Mouse (Mus musculus): ENCODE results near the gene Gigyf1. TPM values are rescaled to one million over a fixed set of nuclear protein-coding genes. Genes with fewer than 3 reads are reported as not detected.

Gigyf1 gene
- total RNA-seq, 2 experiments from 2014 or later = 28.6 to 29.1 TPM

- intact Hi-C loops (cut with DNase I) = loop anchor here (5.0 kb wide), 1 partner anchor 139 kb away; no protein-coding TSS in a partner anchor
- no peak for DNase-seq (ENCODE audit: low spot score)
Measured at GRCm38 (mm10) chr5:137512847-137513794, 5.2 kb upstream of the Gigyf1 start.

- intact Hi-C loops (cut with DNase I) = loop anchor here (5.0 kb wide), 1 partner anchor 138 kb away; no protein-coding TSS in a partner anchor
- DNase-seq (ENCODE audit: low spot score) = no peak
Measured at GRCm38 (mm10) chr5:137513951-137514721, 4.2 kb upstream of the Gigyf1 start.

DNA sequence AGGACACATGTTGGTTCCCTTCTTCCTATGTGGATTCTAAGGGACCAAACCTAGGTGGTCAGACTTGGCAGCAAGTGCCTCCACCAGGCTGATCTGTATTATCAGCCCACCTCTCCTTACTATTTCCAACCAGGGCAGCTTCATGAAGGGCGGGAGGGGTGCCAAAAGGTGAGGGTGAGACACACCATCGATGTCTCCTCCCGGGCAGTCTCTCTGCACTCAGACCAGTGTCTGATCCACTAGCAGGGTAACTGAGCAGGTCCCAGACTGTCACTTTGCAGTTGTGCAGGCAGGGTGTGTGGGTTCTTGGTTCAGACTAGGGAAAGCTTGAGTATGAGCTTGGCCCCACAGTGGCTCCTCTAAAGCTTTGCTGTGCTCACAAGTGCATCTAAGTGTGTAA, 3.5 kb upstream of the Gigyf1 start:
- intact Hi-C loops (cut with DNase I) = loop anchor here (5.0 kb wide), 2 partner anchors 137 to 242 kb away; no protein-coding TSS in a partner anchor
- DNase-seq (ENCODE audit: low spot score) = no peak

- intact Hi-C loops (cut with DNase I) = loop anchor here (5.0 kb wide), 1 partner anchor 237 kb away; no protein-coding TSS in a partner anchor
- DNase-seq (ENCODE audit: low spot score) = no peak
Measured at GRCm38 (mm10) chr5:137519691-137520550, 1.6 kb downstream of the Gigyf1 start.

DNA sequence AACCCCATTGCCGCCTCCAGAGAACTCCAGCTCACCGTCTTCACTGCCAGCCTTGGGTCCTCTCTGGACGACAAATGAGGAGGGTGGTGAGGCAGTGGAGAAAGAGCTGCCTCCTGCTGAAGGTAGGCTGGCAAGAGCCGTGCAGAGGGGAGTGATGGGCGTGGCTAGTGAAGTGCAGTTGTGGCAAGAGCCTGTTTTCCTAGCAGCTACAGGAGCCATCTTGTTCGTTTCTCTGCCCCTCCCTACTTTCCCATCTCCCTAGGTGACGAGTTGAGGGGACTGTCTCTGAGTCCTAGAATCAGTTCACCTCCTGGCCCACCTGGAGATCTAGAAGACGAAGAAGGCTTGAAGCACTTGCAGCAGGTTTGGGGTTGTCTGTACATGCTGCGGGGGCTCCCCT, 3.5 kb downstream of the Gigyf1 start:
- intact Hi-C loops (cut with DNase I) = no loop called here
- DNase-seq (ENCODE audit: low spot score) = no peak

GRCm38 (mm10) chr5:137522711-137523110, 4.4 kb downstream of the Gigyf1 start:
- DNase-seq (ENCODE audit: low spot score) = no peak
- intact Hi-C loops (cut with DNase I) = no loop called here

GRCm38 (mm10) chr5:137523396-137524250, 5.3 kb downstream of the Gigyf1 start:
- no peak for DNase-seq (ENCODE audit: low spot score)
- intact Hi-C loops (cut with DNase I) = no loop called here

DNA sequence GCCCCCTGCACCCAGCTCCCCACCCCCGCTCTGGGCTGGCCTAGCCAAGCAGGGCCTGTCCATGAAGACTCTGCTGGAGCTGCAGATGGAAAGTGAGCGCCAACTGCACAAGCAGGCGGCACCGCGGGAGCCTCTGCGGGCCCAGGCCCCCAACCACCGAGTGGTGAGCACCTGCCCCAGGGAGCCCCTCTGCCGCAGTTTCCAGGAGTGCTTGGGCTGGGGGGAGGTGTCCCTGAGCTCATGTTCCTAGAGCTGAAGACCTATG, 5.8 kb downstream of the Gigyf1 start:
- DNase-seq (ENCODE audit: low spot score) = no peak
- intact Hi-C loops (cut with DNase I) = no loop called here

GRCm38 (mm10) chr5:137524671-137525070, 6.3 kb downstream of the Gigyf1 start:
- DNase-seq (ENCODE audit: low spot score) = no peak
- intact Hi-C loops (cut with DNase I) = no loop called here

GRCm38 (mm10) chr5:137525511-137525910, 7.2 kb downstream of the Gigyf1 start:
- intact Hi-C loops (cut with DNase I) = no loop called here
- no peak for DNase-seq (ENCODE audit: low spot score)

- no peak for DNase-seq (ENCODE audit: low spot score)
- intact Hi-C loops (cut with DNase I) = no loop called here
Measured at GRCm38 (mm10) chr5:137526192-137526936, 8.0 kb downstream of the Gigyf1 start.

DNA sequence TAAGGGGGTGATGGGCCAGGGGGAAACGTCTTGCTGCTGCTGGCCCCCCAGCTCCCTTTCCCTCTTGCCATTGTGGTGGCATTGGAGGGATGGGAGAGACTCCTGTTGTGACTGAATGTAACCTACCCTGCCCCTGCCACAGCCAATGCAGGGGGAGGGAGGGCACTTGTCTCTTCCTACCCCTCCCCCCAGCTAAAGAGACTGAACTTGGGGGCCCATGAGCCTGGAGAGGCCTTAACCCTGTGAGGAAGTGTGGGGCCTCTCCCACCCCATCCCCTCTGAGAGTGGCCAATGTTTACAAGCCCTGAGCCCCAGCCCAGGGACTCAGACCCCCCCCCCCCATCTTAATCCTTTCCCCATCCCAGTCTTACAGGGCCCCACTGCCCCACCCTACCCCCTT, 9.1 kb downstream of the Gigyf1 start:
- DNase-seq (ENCODE audit: low spot score) = no peak
- intact Hi-C loops (cut with DNase I) = no loop called here

DNA sequence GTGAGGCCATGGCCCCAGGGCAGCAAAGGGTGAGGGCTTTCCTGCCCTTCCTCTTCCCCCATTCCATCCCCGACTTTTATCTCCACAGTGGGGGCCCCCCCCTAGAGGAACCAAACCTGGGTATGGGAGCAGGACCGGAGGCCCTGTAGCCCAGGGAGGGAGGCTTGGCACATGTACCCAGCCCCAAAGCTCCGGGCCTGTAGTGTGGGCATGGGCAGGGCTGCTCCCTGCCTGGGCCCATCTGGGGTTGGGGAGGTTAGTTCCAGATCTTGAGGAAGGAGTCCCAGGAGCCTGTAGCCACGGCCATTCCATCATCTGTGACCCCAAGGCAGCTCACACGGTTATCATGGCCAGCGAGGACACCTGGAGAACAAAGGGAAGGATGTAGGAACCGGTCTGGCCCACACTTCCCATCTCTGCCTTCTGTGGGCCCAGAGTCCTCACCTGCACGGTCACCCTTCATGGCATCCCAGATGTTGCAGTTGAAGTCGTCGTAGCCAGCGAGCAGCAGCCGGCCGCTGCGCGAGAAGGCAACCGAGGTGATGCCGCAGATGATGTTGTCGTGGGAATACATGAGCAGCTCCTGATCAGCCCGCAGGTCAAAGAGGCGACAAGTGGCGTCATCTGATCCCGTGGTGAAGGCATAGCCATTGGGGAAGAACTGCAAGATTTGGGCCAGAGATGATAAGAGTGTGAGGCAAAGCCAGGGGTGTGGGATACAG, 10.1 kb downstream of the Gigyf1 start:
- intact Hi-C loops (cut with DNase I) = no loop called here
- no peak for DNase-seq (ENCODE audit: low spot score)

DNA sequence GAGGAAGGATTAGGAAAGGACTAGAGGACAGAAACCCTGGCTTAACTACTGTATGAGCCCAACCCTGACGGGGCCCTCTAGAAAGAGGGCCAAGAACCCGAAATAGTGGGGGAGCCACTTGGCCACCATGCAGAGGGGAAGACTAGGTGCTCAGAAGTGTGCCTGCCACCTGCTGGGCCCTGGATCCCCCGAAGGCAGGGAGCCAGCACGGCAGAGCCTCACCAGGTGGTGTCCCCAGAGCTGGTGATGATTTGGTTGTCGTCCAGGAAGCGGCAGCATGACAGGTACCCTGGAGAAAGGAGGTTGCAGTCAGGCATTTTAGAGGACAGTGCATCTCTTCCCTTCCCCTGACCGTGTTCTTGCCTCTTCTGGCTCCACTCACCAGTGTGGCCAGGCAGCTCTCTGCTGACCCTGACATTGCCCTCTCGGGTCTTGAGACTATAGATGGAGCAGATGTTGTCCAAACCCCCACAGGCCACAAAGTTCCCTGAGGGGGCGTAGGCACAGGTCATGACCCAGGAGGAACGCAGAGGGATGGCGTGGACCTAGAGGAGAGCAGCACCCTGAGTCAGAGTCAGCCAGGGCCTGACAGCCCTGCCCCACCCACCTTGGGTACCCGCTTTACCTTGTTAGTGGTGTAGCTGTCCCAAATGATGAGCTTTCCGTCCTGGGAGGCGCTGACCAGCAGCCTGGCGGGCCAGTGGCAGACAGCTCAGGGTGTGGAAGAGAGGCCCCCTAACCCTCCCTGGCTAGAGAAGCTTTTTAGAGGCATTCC, 11.1 kb downstream of the Gigyf1 start:
- DNase-seq (ENCODE audit: low spot score) = no peak
- intact Hi-C loops (cut with DNase I) = no loop called here

DNA sequence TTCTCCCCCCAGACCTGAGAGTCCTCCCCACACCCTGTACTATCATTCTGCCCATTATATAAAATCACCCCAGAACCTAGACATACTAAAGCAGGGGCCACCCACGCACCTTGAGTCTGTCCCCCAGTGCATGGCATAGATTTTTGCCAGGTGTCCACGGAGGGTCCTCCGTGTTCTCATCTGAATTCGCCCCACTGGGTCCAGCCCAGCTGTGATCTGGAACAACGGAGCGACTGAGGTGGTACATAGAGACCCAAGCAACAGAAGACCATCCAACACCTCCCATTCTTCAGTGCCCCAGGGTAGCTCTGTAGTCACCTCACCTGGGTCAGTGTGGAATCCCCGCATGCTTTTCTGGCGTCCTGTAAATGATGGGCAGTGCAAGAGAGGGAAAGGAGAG, 11.7 kb downstream of the Gigyf1 start:
- DNase-seq (ENCODE audit: low spot score) = no peak
- intact Hi-C loops (cut with DNase I) = loop anchor here (1.0 to 5.0 kb wide), 5 partner anchors 20 to 227 kb away; partner anchors contain the start of gene Pop7

DNA sequence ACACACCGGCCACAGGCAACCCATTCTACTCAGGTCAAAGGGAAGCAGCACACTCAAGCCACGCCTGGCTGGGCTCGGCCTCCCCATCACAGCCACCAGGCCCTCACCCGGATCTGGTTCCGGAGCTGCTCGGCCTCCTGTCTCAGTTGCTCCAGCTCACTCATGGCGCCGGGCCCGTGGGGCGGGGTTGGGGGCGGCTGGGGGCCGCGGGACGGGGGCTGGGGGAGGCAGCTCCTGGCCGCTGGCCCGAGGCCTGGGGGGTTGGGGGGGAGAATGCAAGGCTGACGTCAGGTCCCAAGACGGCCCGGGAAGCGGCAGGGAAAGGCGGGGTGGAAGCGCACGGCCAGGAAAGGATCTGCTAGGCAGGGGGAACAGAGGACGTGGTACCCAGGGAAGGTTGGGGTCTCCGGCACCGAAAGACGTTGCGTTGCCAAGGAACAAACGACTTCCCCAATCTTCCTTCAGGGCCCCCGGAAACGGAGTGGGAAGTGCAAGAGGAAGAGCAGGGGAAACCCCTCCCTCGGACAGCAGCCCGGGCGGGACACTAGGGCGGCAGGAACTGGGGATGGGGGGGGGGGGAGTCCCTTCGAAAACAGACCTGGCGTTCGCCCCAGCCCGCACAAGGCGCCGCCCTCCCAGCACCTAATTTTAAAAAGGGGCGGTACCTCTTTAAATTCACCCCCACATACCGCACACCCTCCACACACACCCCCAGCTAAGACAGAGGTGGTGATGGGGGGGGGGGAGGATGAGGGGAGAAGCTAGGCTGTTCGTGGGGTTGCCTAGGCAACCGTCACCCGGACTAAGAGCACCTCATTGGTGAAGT, 12.5 kb downstream of the Gigyf1 start:
- intact Hi-C loops (cut with DNase I) = loop anchor here (1.0 to 5.0 kb wide), 5 partner anchors 20 to 226 kb away; partner anchors contain the start of gene Pop7
- DNase-seq (ENCODE audit: low spot score) = peak; percentile 61
